Mouse (Mus musculus): ENCODE data around the gene Olfr1204.

Gene Olfr1204

GRCm38 (mm10) chr2:88848992-88849391 lies at the start of gene Olfr1204:
Gene Olfr1204, plus strand, starts transcription at chr2:88849292.
- no peak for DNase-seq (ENCODE audit: low read depth, low spot score)

- no peak for DNase-seq (ENCODE audit: low read depth, low spot score)
These were observed 34.9 kb upstream of the Olfr1204 start, which contains the start of gene Olfr1202 for GRCm38 (mm10) chr2:88814196-88814595. Gene Olfr1202, plus strand, starts transcription at chr2:88814496.

GRCm38 (mm10) chr2:88829437-88829836 lies 19.7 kb upstream of the Olfr1204 start, which contains the start of gene Olfr1205:
Gene Olfr1205, plus strand, starts transcription at chr2:88829737.
- no peak for DNase-seq (ENCODE audit: low read depth, low spot score)

- no peak for DNase-seq (ENCODE audit: low read depth, low spot score)
These were observed 10.6 kb upstream of the Olfr1204 start for GRCm38 (mm10) chr2:88838477-88838876.

- DNase-seq (ENCODE audit: low read depth, low spot score) = no peak
These were observed 13.8 kb downstream of the Olfr1204 start, which contains the start of gene Olfr1206 for GRCm38 (mm10) chr2:88862931-88863330. Gene Olfr1206, plus strand, starts transcription at chr2:88863231.

GRCm38 (mm10) chr2:88902211-88902610 lies 53.1 kb downstream of the Olfr1204 start, which contains the start of gene Olfr1208:
Gene Olfr1208, minus strand, starts transcription at chr2:88902311.
- DNase-seq (ENCODE audit: low read depth, low spot score) = no peak
